Mouse (Mus musculus): ENCODE measurements around the gene Bco1. TPM values are rescaled to one million over a fixed set of nuclear protein-coding genes. Genes with fewer than 3 reads are reported as not detected.

Gene Bco1
- total RNA-seq, 4 experiments from 2014 or later: not detected

Other genes with a start within 250 kb of the Bco1 start
- gene Cmc2, start 174.4 kb upstream of the Bco1 start, total RNA-seq (2022): 10 to 100 TPM; 65.4 to 79.4 (median 70.2) TPM
- gene Cenpn, start 174.1 kb upstream of the Bco1 start, total RNA-seq (2022): under 1 TPM; 0.56 to 0.75 (median 0.63) TPM
- gene Atmin, start 152.5 kb upstream of the Bco1 start, total RNA-seq (2022): 10 to 100 TPM; 15.9 to 18.0 (median 17.4) TPM
- under 1 TPM; 0.35 to 0.46 (median 0.39) TPM for gene 1700030J22Rik, start 116.9 kb upstream of the Bco1 start, total RNA-seq (2022)
- gene Gcsh, start 102.3 kb upstream of the Bco1 start, total RNA-seq (2022): 10 to 100 TPM; 57.7 to 67.7 (median 62.0) TPM
- gene Pkd1l2, start 13.4 kb upstream of the Bco1 start, total RNA-seq (2022): under 1 TPM in 2 of 4 experiments, not detected in 2; 0.03 to 0.17 TPM
- 1 to 10 TPM; 4.3 to 5.2 (median 4.8) TPM for gene Gan, start 62.3 kb downstream of the Bco1 start, total RNA-seq (2022)
- 10 to 100 TPM; 14.4 to 20.4 (median 16.3) TPM for gene Cmip, start 161.2 kb downstream of the Bco1 start, total RNA-seq (2022)

All from heart, adult 8-10 months (tissue).